In genomic region chr13:98249594-98249993, GRCm38 (mm10) we compare ENCODE assay signal across 20 mouse cellular contexts. TPM values are rescaled to one million over a fixed set of nuclear protein-coding genes. Genes with fewer than 3 reads are reported as not detected.
DNase-seq lines count a peak whose midpoint lies in the region.
"Had no signal": no experiment of that assay in that cellular context is flagged by ENCODE, and none has a peak within 500 bp of the region (broad histone marks: within the 10 kb centered on the region; RNA-seq: fewer than 3 reads in every experiment).

No protein-coding gene starts in this region.

- intact Hi-C loops in heart, postnatal 14 days (cut with DNase I): loop anchor here (10.0 kb wide), 1 partner anchor 1015 kb away; no protein-coding TSS in a partner anchor

- DNase-seq in heart, adult 11 months: peak; percentile 71
- no peak for DNase-seq in heart, postnatal 14 days
- DNase-seq in testis, postnatal 14 days (ENCODE audit: low spot score): peak; percentile 52
- DNase-seq in testis, postnatal 10 days (ENCODE audit: low spot score): no peak
- DNase-seq: adrenal gland, adult 2 months; adrenal gland, adult 8-10 months; adrenal gland, postnatal 10 days; adrenal gland, postnatal 14 days; adrenal gland, postnatal 25 days; adrenal gland, postnatal 36 days; B cell, adult 2 months; cerebellum, adult 11 months; cerebellum, adult 11-12 months; cerebellum, adult 18-20 months had no signal

RNA-seq across cellular contexts. Expression of gene Utp15, which starts 13.2 kb away (rescaled TPM):
- 1 to 10 TPM; 6.8 TPM for total RNA-seq in heart, postnatal 14 days (2021)

RNA-seq across cellular contexts. Expression of gene Ankra2, which starts 13.3 kb away (rescaled TPM):
- 10 to 100 TPM; 29.8 to 30.7 TPM for total RNA-seq in heart, postnatal 14 days (2021)

RNA-seq across cellular contexts. Expression of gene Gm21976, which starts 30.1 kb away (rescaled TPM):
- not detected for total RNA-seq in heart, postnatal 14 days (2021)
- total RNA-seq: adrenal gland, adult 18-20 months; adrenal gland, adult 2 months; adrenal gland, adult 8-10 months; adrenal gland, postnatal 10 days; adrenal gland, postnatal 14 days; adrenal gland, postnatal 25 days; adrenal gland, postnatal 36 days; adrenal gland, postnatal 4 days; CH12.LX; ES-E14; G1E; MEL had no signal

RNA-seq across cellular contexts. Expression of gene Arhgef28, which starts 43.4 kb away (rescaled TPM):
- total RNA-seq in heart, postnatal 14 days (2021): 1 to 10 TPM; 6.5 to 6.9 TPM
- total RNA-seq: MEL had no signal

Comparison
In these comparisons a context has a peak if more than half of its experiments do, and no peak if none do; other contexts are left out.
1. DNase-seq: peak in heart, adult 11 months (single experiment) and testis, postnatal 14 days (single experiment); none in heart, postnatal 14 days (0 of 2) and testis, postnatal 10 days (single experiment).